Mouse (Mus musculus): Measurements from ENCODE around the gene Myrf. TPM values are rescaled to one million over a fixed set of nuclear protein-coding genes. Genes with fewer than 3 reads are reported as not detected.

Myrf gene
- polyA plus RNA-seq, 1 experiment from 2014 or later = 5.0 TPM

GRCm38 (mm10) chr19:10272746-10273145 lies 32.2 kb upstream of the Myrf start:
- DNase-seq (ENCODE audit: low spot score) (peak; percentile 45), ATAC-seq (peak; percentile 42)
- no peak overlapping the region for H3K9ac ChIP-seq (replicated peaks; ENCODE audit: low read depth)
- H3K27ac ChIP-seq (ENCODE audit: low read length) = no peak overlapping the region
- H3K4me1 ChIP-seq (ENCODE audit: insufficient read depth, low read depth, low read length) = no peaks in the 10 kb centered on the region
- no peaks in the 10 kb centered on the region for H3K9me3 ChIP-seq (ENCODE audit: low read length)
- no peaks in the 10 kb centered on the region for H3K36me3 ChIP-seq (ENCODE audit: insufficient read depth, low read length)
- H3K4me2 ChIP-seq (replicated peaks; ENCODE audit: low read depth, low read length) = no peak overlapping the region
- WGBS = 17% methylated on average over 11 of the region's 11 CpGs
- no peaks in the 10 kb centered on the region for H3K27me3 ChIP-seq (replicated peaks; ENCODE audit: insufficient read depth, low read length)
- H3K4me3 ChIP-seq (ENCODE audit: low read depth, low read length) = no peak overlapping the region
- TF ChIP-seq EP300 (IDR thresholded peaks at IDR 0.05) (no peak), CTCF (IDR thresholded peaks at IDR 0.05) (no peak)

DNA sequence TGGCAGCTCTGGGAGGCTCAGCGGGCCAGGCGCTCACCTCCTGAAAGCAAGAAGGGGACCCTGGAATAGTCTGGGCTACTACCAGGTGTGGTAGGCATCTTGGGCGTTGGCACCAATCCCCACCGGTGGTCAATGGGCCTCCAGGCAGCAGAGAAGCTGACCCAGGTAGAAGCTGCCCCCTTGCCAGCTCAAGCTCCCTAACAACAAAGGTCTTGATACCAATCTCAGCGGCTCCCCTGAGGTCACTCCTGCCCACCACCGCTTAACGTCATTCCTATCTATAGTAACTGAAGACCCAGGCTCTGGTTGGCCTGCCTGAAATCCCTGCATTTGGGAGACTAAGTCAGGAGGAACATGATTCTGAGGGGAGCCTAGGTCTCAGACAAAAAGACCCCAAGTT lies 31.0 kb upstream of the Myrf start:
- no peak overlapping the region for H3K9ac ChIP-seq (replicated peaks; ENCODE audit: low read depth)
- WGBS = 88% methylated on average over 7 of the region's 7 CpGs
- DNase-seq (ENCODE audit: low spot score) (no peak), ATAC-seq (no peak)
- H3K4me2 ChIP-seq (replicated peaks; ENCODE audit: low read depth, low read length) = no peak overlapping the region
- H3K27ac ChIP-seq (ENCODE audit: low read length) = no peak overlapping the region
- no peak overlapping the region for H3K4me3 ChIP-seq (ENCODE audit: low read depth, low read length)
- H3K27me3 ChIP-seq (replicated peaks; ENCODE audit: insufficient read depth, low read length) = no peaks in the 10 kb centered on the region
- TF ChIP-seq CTCF (IDR thresholded peaks at IDR 0.05) (no peak), EP300 (IDR thresholded peaks at IDR 0.05) (no peak)
- H3K4me1 ChIP-seq (ENCODE audit: insufficient read depth, low read depth, low read length) = peaks cover 5% of the 10 kb centered on the region; the same call in 1 of the 2 replicates
- no peaks in the 10 kb centered on the region for H3K9me3 ChIP-seq (ENCODE audit: low read length)
- no peaks in the 10 kb centered on the region for H3K36me3 ChIP-seq (ENCODE audit: insufficient read depth, low read length)

GRCm38 (mm10) chr19:10270356-10270755 lies 29.8 kb upstream of the Myrf start:
- ATAC-seq (no peak), DNase-seq (ENCODE audit: low spot score) (no peak)
- no peaks in the 10 kb centered on the region for H3K27me3 ChIP-seq (replicated peaks; ENCODE audit: insufficient read depth, low read length)
- no peaks in the 10 kb centered on the region for H3K36me3 ChIP-seq (ENCODE audit: insufficient read depth, low read length)
- WGBS = 79% methylated on average over 5 of the region's 5 CpGs
- peaks cover 5% of the 10 kb centered on the region; the same call in 1 of the 2 replicates for H3K4me1 ChIP-seq (ENCODE audit: insufficient read depth, low read depth, low read length)
- no peak overlapping the region for H3K27ac ChIP-seq (ENCODE audit: low read length)
- no peaks in the 10 kb centered on the region for H3K9me3 ChIP-seq (ENCODE audit: low read length)
- no peak overlapping the region for H3K9ac ChIP-seq (replicated peaks; ENCODE audit: low read depth)
- H3K4me3 ChIP-seq (ENCODE audit: low read depth, low read length) = no peak overlapping the region
- H3K4me2 ChIP-seq (replicated peaks; ENCODE audit: low read depth, low read length) = no peak overlapping the region
- no peak for TF ChIP-seq CTCF (IDR thresholded peaks at IDR 0.05)
- no peak for TF ChIP-seq EP300 (IDR thresholded peaks at IDR 0.05)

- Histone ChIP-seq H3K36me3 (ENCODE audit: insufficient read depth, low read length) (no peaks in the 10 kb centered on the region), H3K4me3 (ENCODE audit: low read depth, low read length) (no peak overlapping the region), H3K4me2 (replicated peaks; ENCODE audit: low read depth, low read length) (no peak overlapping the region), H3K9me3 (ENCODE audit: low read length) (no peaks in the 10 kb centered on the region), H3K27me3 (replicated peaks; ENCODE audit: insufficient read depth, low read length) (no peaks in the 10 kb centered on the region), H3K9ac (replicated peaks; ENCODE audit: low read depth) (no peak overlapping the region), H3K27ac (ENCODE audit: low read length) (no peak overlapping the region), H3K4me1 (ENCODE audit: insufficient read depth, low read depth, low read length) (peaks cover 5% of the 10 kb centered on the region; the same call in 1 of the 2 replicates)
- TF ChIP-seq CTCF (IDR thresholded peaks at IDR 0.05) (no peak), EP300 (IDR thresholded peaks at IDR 0.05) (no peak)
- no peak for DNase-seq (ENCODE audit: low spot score)
- ATAC-seq = no peak
- WGBS = 88% methylated on average over 15 of the region's 15 CpGs
Observed at GRCm38 (mm10) chr19:10268851-10269250, 28.3 kb upstream of the Myrf start.

DNA sequence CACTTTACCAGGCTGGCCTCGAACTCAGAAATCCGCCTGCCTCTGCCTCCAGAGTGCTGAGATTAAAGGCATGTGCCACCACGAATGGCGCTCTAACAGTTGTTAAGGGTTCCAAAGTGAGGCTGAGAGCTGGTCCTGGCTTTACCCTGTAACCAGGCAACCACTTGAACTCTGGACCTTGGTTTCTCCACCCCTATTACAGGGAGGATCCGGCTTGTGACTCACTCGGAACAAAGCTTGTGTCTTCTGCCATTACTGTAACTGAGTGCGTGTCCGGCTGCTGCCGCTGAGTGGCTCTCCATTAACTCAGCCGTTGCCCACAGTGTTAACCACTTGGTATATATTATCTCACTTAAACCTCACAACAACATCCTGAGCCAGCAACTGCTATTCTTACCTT lies 27.4 kb upstream of the Myrf start:
- no peak overlapping the region for H3K4me2 ChIP-seq (replicated peaks; ENCODE audit: low read depth, low read length)
- WGBS = 79% methylated on average over 10 of the region's 10 CpGs
- no peak for ATAC-seq

GRCm38 (mm10) chr19:10267057-10267456 lies 26.5 kb upstream of the Myrf start:
- 0 out of 2 replicates have a peak overlapping the region, but pooled peaks have one; percentile 8 for H3K9ac ChIP-seq (replicated peaks; ENCODE audit: low read depth)

More for the DNA sequence above, 27.4 kb upstream of the Myrf start:
- Histone ChIP-seq H3K36me3 (ENCODE audit: insufficient read depth, low read length) (no peaks in the 10 kb centered on the region), H3K4me1 (ENCODE audit: insufficient read depth, low read depth, low read length) (peaks cover 5% of the 10 kb centered on the region; the same call in 1 of the 2 replicates), H3K27ac (ENCODE audit: low read length) (no peak overlapping the region), H3K9me3 (ENCODE audit: low read length) (no peaks in the 10 kb centered on the region), H3K9ac (replicated peaks; ENCODE audit: low read depth) (no peak overlapping the region), H3K4me3 (ENCODE audit: low read depth, low read length) (no peak overlapping the region), H3K27me3 (replicated peaks; ENCODE audit: insufficient read depth, low read length) (no peaks in the 10 kb centered on the region)
- TF ChIP-seq EP300 (IDR thresholded peaks at IDR 0.05) (no peak), CTCF (IDR thresholded peaks at IDR 0.05) (no peak)
- no peak for DNase-seq (ENCODE audit: low spot score)

More at GRCm38 (mm10) chr19:10267057-10267456, 26.5 kb upstream of the Myrf start:
- TF ChIP-seq EP300 (IDR thresholded peaks at IDR 0.05) (no peak), CTCF (IDR thresholded peaks at IDR 0.05) (no peak; the same call in 1 of the 2 replicates)
- ATAC-seq (peak; percentile 24), DNase-seq (ENCODE audit: low spot score) (peak; percentile 33)
- peaks cover 5% of the 10 kb centered on the region; the same call in 1 of the 2 replicates for H3K4me1 ChIP-seq (ENCODE audit: insufficient read depth, low read depth, low read length)
- peak overlapping the region; percentile 60 for H3K27ac ChIP-seq (ENCODE audit: low read length)
- no peaks in the 10 kb centered on the region for H3K27me3 ChIP-seq (replicated peaks; ENCODE audit: insufficient read depth, low read length)
- no peak overlapping the region for H3K4me3 ChIP-seq (ENCODE audit: low read depth, low read length)
- H3K36me3 ChIP-seq (ENCODE audit: insufficient read depth, low read length) = no peaks in the 10 kb centered on the region
- 37% methylated on average over 15 of the region's 15 CpGs for WGBS
- no peaks in the 10 kb centered on the region for H3K9me3 ChIP-seq (ENCODE audit: low read length)
- H3K4me2 ChIP-seq (replicated peaks; ENCODE audit: low read depth, low read length) = no peak overlapping the region
